Mouse (Mus musculus) heart, embryonic 13.5 days (tissue): ENCODE measurements around the gene Dennd6b. TPM values are rescaled to one million over a fixed set of nuclear protein-coding genes. Genes with fewer than 3 reads are reported as not detected.

Experiments
- ATAC-seq: fragments of 200-750 bp; cut with Nextera tagmentation; 2 replicates; pipeline ENCODE4 v1.8.0; 2017; ENCODE audit warnings: moderate TSS enrichment; ENCODE audit not compliant: insufficient number of reproducible peaks, low FRiP score, low TSS enrichment; ENCODE audit errors: extremely low read depth
- H3K27ac ChIP-seq: fragments of 300-500 bp; sonication (generic); replicated peaks from 2 replicates; pipeline ENCODE4 v1.5.1; 2015; ENCODE audit warnings: moderate library complexity, mild to moderate bottlenecking, inconsistent platforms
- H3K27me3 ChIP-seq: fragments of 300-500 bp; sonication (generic); replicated peaks from 2 replicates; pipeline ENCODE4 v1.6.1; 2015; ENCODE audit warnings: mild to moderate bottlenecking, inconsistent platforms
- H3K36me3 ChIP-seq: fragments of 300-500 bp; sonication (generic); 2 replicates; pipeline ENCODE4 v1.6.1; 2015; ENCODE audit warnings: mild to moderate bottlenecking, inconsistent platforms
- H3K4me1 ChIP-seq: fragments of 300-500 bp; sonication (generic); 2 replicates; pipeline ENCODE4 v1.6.1; 2015; ENCODE audit warnings: inconsistent platforms
- H3K4me2 ChIP-seq: fragments of 300-500 bp; sonication (generic); 2 replicates; pipeline ENCODE4 v1.6.1; 2015; ENCODE audit warnings: inconsistent platforms, mild to moderate bottlenecking, moderate library complexity
- H3K4me3 ChIP-seq: fragments of 300-500 bp; sonication (generic); 2 replicates; pipeline ENCODE4 v1.5.1; 2015; ENCODE audit warnings: moderate library complexity, mild to moderate bottlenecking, inconsistent platforms
- H3K9ac ChIP-seq: fragments of 300-500 bp; sonication (generic); 2 replicates; pipeline ENCODE4 v1.6.1; 2015; ENCODE audit warnings: inconsistent platforms, mild to moderate bottlenecking, moderate library complexity
- H3K9me3 ChIP-seq: fragments of 300-500 bp; sonication (generic); 2 replicates; pipeline ENCODE4 v1.6.1; 2016; ENCODE audit warnings: inconsistent platforms
- WGBS: fragments of 180-500 bp; shearing (Covaris S2); methylation state at CpG from one replicate; pipeline ENCODE4 v1.1.7; 2015; ENCODE audit warnings: mixed read lengths; 5-methylcytosine and 5-hydroxymethylcytosine counted together
- microRNA-seq: library from miRNA; unstranded; fragments of <30 nt; microRNA quantifications from one replicate; pipeline ENCODE4, GENCODE M21; 2016
- polyA plus RNA-seq: library from polyadenylated mRNA; unstranded; fragments of >200 nt; fragmentation: Nextera tagmentation; extraction: Ambion mirVana; gene quantifications from 2 replicates; pipeline ENCODE4 v1.2.1, GENCODE M21; 2015

Dennd6b gene
- polyA plus RNA-seq, 1 experiment from 2014 or later, result 17.4 TPM

DNA sequence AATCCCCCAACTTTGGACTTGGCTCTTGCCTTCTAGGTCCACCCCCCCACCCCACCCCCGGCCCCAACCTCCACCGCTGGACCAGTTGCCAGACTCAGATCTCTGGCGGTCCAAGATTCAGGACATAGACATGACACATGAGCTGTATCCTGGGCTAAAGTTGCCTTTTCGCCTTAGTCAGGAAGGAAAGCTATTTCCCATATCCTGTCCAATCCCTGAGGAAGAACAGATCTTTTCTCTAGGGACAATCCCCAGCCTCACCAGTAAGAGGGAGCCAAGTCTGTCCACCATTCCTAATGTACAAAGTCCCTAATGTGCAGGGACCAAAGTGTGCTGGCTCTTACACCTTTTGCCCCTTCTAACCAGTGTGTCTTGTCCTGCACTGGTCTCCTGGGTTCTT, 54.4 kb downstream of the Dennd6b start:
- ATAC-seq, result no peak
- H3K4me2 ChIP-seq, result no peak overlapping the region
- no peak overlapping the region for H3K4me3 ChIP-seq
- H3K9ac ChIP-seq, result no peak overlapping the region
- H3K4me1 ChIP-seq, result peaks cover 44% of the 10 kb centered on the region
- H3K36me3 ChIP-seq, result no peaks in the 10 kb centered on the region
- H3K9me3 ChIP-seq, result no peaks in the 10 kb centered on the region
- H3K27ac ChIP-seq, result no peak overlapping the region
- 41% methylated on average over 4 of the region's 4 CpGs for WGBS
- peaks cover 85% of the 10 kb centered on the region for H3K27me3 ChIP-seq

DNA sequence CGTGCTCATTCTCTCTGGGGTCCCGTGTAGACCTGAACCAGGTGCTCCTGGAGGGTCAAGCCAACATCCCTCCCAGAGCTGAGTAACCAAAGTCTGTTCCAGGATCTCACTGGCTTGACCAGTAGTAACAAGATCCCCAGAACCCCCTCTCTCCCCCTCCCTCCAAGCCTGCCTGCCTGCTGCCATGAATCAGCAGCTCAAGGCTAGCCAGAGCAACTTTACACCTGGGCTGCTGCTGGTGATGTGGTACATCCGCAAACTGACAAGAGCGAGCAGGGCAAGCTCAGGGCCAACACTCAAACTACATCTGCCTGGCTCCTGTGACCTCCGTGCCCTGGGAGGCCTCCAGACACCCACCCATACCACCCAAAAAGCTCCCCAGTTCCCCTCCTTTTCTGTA, 54.9 kb downstream of the Dennd6b start:
- Histone ChIP-seq H3K27ac (no peak overlapping the region), H3K9me3 (no peaks in the 10 kb centered on the region), H3K27me3 (peaks cover 80% of the 10 kb centered on the region), H3K4me2 (peak overlapping the region; percentile 90), H3K36me3 (no peaks in the 10 kb centered on the region), H3K4me1 (peaks cover 40% of the 10 kb centered on the region), H3K9ac (no peak overlapping the region), H3K4me3 (0 out of 2 replicates have a peak overlapping the region, but pooled peaks have one; percentile 64)
- 24% methylated on average over 5 of the region's 5 CpGs for WGBS
- ATAC-seq, result no peak

DNA sequence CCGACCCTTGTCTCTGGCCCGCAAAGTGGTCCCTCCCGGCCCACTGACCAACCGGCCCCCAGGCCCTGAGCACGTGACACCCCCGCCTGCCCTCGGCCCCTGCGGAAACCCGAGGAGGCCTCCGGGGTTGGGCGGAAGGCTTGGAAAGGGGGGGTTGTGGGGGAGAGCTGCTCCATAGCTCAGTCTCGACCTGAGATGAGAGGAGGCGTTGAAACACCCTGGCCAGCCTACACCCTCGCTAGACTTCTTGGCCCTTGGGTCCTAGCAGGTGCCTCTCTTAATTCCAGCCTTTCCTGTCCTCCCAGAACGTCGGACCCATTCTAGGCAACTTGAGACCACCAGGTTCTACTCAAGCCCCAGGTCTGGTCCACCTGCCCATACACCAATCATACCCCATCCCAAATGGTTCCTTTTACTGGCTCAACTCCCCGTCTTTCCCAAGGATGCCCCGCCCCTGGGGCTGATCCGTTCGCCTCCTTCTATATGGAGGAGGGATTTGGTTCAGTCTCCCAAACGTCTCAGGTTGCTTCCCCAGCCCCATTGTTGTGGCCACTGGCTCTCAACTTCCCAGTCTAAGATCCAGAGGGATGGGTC, 55.5 kb downstream of the Dennd6b start, which contains the start of gene Mapk12:
Gene Mapk12, minus strand, starts transcription at position 45 of the 594 bp plus-strand sequence.
- Histone ChIP-seq H3K27ac (no peak within 1 kb of the TSS), H3K9me3 (no peaks in the 10 kb centered on the region), H3K36me3 (no peaks in the 10 kb centered on the region), H3K27me3 (peaks cover 74% of the 10 kb centered on the region), H3K4me2 (peak within 1 kb of the TSS; percentile 90), H3K4me3 (peak within 1 kb of the TSS; percentile 64), H3K4me1 (peaks cover 36% of the 10 kb centered on the region), H3K9ac (peak within 1 kb of the TSS; percentile 79)
- WGBS, result under 1% methylated on average over 21 of the region's 21 CpGs
- ATAC-seq, result peak; percentile 40; the same call in 1 of the 2 replicates

DNA sequence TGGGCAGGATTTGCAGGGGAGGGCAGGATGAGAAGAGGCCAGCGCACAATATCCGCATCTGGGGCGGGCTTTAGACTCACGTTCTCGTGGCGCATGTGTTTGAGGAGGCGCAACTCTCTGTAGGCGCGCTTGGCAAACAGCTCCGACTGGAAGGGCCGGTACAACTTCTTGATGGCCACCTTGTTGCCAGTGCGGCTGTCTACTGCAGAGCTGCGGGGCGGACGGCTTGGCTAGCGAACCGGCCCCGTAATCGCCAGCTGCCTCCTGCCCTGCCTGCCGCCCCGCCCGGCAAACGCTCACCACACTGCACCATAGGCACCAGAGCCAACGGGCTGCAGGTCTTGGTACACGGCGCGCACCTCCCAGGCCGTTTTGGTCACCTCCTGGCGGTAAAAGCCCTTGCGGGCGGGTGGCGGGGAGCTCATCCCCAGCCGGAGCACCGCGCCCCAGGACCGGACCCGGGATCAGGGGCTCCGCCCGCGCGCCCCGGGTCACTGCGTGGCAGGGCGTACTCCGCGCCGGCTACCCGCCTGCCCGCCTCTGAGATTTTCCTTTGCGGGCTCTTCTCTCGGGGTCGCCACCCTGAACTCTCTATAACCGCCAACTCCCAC, 56.1 kb downstream of the Dennd6b start:
- H3K4me1 ChIP-seq, result peaks cover 36% of the 10 kb centered on the region
- H3K9me3 ChIP-seq, result no peaks in the 10 kb centered on the region
- peak overlapping the region; percentile 79 for H3K9ac ChIP-seq
- H3K4me2 ChIP-seq, result peak overlapping the region; percentile 90
- no peak overlapping the region for H3K27ac ChIP-seq
- H3K36me3 ChIP-seq, result no peaks in the 10 kb centered on the region; the same call in 1 of the 2 replicates
- WGBS, result 0% methylated on average over 53 of the region's 53 CpGs
- 0 out of 2 replicates have a peak, but pooled peaks have one; percentile 18 for ATAC-seq
- H3K4me3 ChIP-seq, result peak overlapping the region; percentile 64
- peaks cover 68% of the 10 kb centered on the region for H3K27me3 ChIP-seq

DNA sequence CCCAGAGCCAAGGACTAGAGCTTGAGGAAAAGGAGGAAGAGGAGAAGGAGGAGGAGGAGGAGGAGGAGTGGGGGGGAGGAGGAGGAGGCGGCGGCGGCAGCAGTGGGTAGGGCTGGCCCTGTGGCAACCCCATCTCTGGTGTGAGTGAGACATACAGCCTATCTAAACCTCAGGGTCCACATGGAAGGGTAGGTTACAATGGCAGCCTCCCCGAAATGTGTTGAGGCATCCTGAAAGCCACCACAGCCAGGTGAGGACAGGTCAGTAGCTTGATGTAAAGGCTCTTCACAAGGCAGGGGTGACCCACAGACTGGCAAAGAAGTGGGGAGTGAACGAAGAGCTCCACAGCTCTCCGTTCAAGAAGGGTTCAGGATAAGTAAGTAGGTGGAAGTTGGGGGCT, 57.8 kb downstream of the Dennd6b start:
- WGBS, result 92% methylated on average over 6 of the region's 6 CpGs
- peaks cover 51% of the 10 kb centered on the region for H3K27me3 ChIP-seq
- no peak overlapping the region for H3K4me3 ChIP-seq

DNA sequence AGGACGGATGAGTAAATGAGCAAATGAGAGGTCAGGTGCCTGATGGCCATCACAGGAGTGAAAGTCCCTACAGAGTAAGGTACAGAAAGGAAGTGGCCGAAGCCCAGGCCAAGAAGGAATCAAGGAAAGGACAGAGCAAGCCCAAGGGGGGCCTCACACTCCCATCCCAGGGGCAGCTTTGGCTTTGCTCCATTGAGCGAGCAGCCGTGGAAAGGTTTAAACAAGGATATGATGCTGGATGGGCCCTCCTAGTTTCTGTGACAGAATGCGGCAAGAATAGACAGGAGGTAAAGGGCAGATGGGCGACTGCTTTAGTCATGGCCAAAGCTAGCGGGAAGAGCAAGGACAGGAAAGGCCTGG, 58.3 kb downstream of the Dennd6b start:
- Histone ChIP-seq H3K9me3 (no peaks in the 10 kb centered on the region), H3K4me1 (peaks cover 36% of the 10 kb centered on the region), H3K27ac (no peak overlapping the region), H3K4me3 (no peak overlapping the region), H3K9ac (no peak overlapping the region), H3K36me3 (peaks cover 1% of the 10 kb centered on the region), H3K27me3 (peaks cover 46% of the 10 kb centered on the region), H3K4me2 (peak overlapping the region; percentile 59; the same call in 1 of the 2 replicates)
- WGBS, result 73% methylated on average over 7 of the region's 7 CpGs
- ATAC-seq, result no peak

More for the DNA sequence above, 57.8 kb downstream of the Dennd6b start:
- no peak for ATAC-seq
- H3K9me3 ChIP-seq, result no peaks in the 10 kb centered on the region
- H3K27ac ChIP-seq, result no peak overlapping the region
- H3K9ac ChIP-seq, result no peak overlapping the region
- no peak overlapping the region for H3K4me2 ChIP-seq
- H3K36me3 ChIP-seq, result no peaks in the 10 kb centered on the region; the same call in 1 of the 2 replicates
- H3K4me1 ChIP-seq, result peaks cover 36% of the 10 kb centered on the region

DNA sequence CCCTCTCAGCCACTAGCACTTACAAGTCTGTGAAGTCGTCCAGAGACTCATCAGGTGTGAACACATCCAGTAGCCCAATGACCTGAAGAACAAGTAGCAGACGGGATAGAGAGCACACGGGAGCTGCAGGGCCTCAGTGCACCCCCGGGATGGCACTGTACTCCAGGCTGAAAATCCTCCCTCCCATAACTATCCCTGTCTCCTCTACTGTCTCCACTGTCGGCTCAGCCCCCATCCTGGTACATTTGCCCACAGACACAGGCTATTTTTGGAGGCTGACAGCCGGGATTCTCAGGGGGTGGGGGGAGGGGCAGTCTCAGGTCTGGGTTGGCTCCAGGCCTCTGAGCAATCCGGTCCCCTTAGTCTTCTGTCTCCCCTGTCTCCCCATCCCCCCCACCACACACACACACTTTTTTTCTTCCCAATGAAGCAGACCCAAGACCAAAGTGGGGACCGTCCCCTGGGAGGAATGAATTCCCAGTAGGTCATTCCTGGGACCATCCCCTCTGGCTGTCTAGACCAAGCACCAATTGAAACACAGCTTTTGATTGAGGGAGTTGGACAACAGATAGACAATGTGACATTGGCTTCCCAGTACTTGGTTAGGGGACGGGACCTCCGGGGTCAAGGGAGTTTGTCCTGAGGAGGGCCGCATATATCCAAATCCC, 58.8 kb downstream of the Dennd6b start:
- H3K36me3 ChIP-seq, result peaks cover 7% of the 10 kb centered on the region
- no peak for ATAC-seq
- WGBS, result 38% methylated on average over 11 of the region's 11 CpGs
- peak overlapping the region; percentile 59 for H3K4me2 ChIP-seq
- H3K27me3 ChIP-seq, result peaks cover 41% of the 10 kb centered on the region
- peak overlapping the region; percentile 60 for H3K27ac ChIP-seq
- peak overlapping the region; percentile 27 for H3K4me3 ChIP-seq
- peak overlapping the region; percentile 72 for H3K9ac ChIP-seq
- H3K4me1 ChIP-seq, result peaks cover 36% of the 10 kb centered on the region
- H3K9me3 ChIP-seq, result no peaks in the 10 kb centered on the region

DNA sequence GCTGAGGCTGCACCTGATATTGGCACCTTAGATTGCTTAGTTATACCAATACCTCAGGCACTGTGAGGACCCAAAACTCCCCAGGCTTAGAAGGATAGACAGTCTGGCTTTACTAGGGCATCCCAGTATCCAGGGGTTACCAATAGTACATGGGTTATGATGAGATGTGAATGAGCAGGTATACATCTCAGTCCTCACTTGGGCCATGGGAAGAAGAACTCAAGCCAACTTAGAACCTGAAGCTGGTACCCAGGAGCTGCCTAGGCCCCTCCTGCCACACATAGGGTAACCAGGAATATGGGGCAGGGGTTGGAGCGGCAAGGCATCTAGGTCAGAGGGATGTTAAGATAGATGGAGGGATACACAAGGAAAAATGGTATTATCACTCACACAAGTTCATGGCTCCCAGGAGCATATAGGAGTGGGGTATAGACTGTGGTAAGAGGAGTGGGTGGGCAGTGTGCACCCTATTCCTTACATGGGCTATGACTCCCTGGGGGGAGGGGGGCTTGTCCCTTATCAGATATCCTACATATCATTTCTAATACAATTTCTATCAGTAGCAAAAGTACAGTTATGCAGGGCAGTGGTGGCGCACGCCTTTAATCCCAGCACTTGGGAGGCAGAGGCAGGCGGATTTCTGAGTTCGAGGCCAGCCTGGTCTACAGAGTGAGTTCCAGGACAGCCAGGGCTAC, 59.7 kb downstream of the Dennd6b start:
- no peak for ATAC-seq
- WGBS, result 89% methylated on average over 5 of the region's 5 CpGs

More for the DNA sequence above, 59.7 kb downstream of the Dennd6b start:
- Histone ChIP-seq H3K4me2 (0 out of 2 replicates have a peak overlapping the region, but pooled peaks have one; percentile 59), H3K9me3 (no peaks in the 10 kb centered on the region), H3K4me3 (no peak overlapping the region), H3K36me3 (peaks cover 14% of the 10 kb centered on the region), H3K9ac (no peak overlapping the region), H3K27ac (no peak overlapping the region), H3K27me3 (peaks cover 32% of the 10 kb centered on the region), H3K4me1 (peaks cover 35% of the 10 kb centered on the region)

Small RNA genes lying within 50 kb of the gene (microRNA-seq; reads per million reads assigned to microRNA genes)
- gene Mir6958, result 1.2 reads per million
- 0.61 reads per million for gene Mir7118

Other genes starting within 250 kb of the Dennd6b start
- not detected in 2 replicates for gene Ttll8, start 242.1 kb downstream of the Dennd6b start, polyA plus RNA-seq
- 0.05 TPM in 1 of 2 replicates, not detected in the other for gene Mlc1, start 217.5 kb downstream of the Dennd6b start, polyA plus RNA-seq
- gene Mov10l1, start 213.6 kb downstream of the Dennd6b start, polyA plus RNA-seq, result 62.8 and 67.4 TPM in 2 replicates
- 1.6 and 2.1 TPM in 2 replicates for gene Panx2, start 136.8 kb downstream of the Dennd6b start, polyA plus RNA-seq
- gene Trabd, start 121.4 kb downstream of the Dennd6b start, polyA plus RNA-seq, result 52.4 and 52.7 TPM in 2 replicates
- 10.8 and 11.6 TPM in 2 replicates for gene Selenoo, start 107.4 kb downstream of the Dennd6b start, polyA plus RNA-seq
- gene Tubgcp6, start 73.4 kb downstream of the Dennd6b start, polyA plus RNA-seq, result 8.9 and 10.7 TPM in 2 replicates
- 14.0 and 15.0 TPM in 2 replicates for gene Hdac10, start 67.8 kb downstream of the Dennd6b start, polyA plus RNA-seq
- gene Mapk12, start 55.8 kb downstream of the Dennd6b start, polyA plus RNA-seq, result 19.0 and 20.4 TPM in 2 replicates
- gene Mapk11, start 46.9 kb downstream of the Dennd6b start, polyA plus RNA-seq, result 3.8 and 4.0 TPM in 2 replicates
- gene Plxnb2, start 15.7 kb downstream of the Dennd6b start, polyA plus RNA-seq, result 84.6 and 99.0 TPM in 2 replicates
- gene Ppp6r2, start 15.1 kb upstream of the Dennd6b start, polyA plus RNA-seq, result 20.5 and 20.8 TPM in 2 replicates
- 34.3 and 38.3 TPM in 2 replicates for gene Sbf1, start 118.8 kb upstream of the Dennd6b start, polyA plus RNA-seq
- gene Adm2, start 126.2 kb upstream of the Dennd6b start, polyA plus RNA-seq, result 0.66 and 0.85 TPM in 2 replicates
- gene Miox, start 137.9 kb upstream of the Dennd6b start, polyA plus RNA-seq, result 0.34 TPM in 1 of 2 replicates, not detected in the other
- 43.8 and 46.2 TPM in 2 replicates for gene Lmf2, start 159.2 kb upstream of the Dennd6b start, polyA plus RNA-seq
- 94.1 and 109 TPM in 2 replicates for gene Ncaph2, start 159.2 kb upstream of the Dennd6b start, polyA plus RNA-seq
- 7.1 and 7.2 TPM in 2 replicates for gene Sco2, start 177.3 kb upstream of the Dennd6b start, polyA plus RNA-seq
- gene Tymp, start 180.5 kb upstream of the Dennd6b start, polyA plus RNA-seq, result 0.99 and 1.0 TPM in 2 replicates
- gene Odf3b, start 182.8 kb upstream of the Dennd6b start, polyA plus RNA-seq, result 0.28 and 0.76 TPM in 2 replicates
- gene Klhdc7b, start 188.4 kb upstream of the Dennd6b start, polyA plus RNA-seq, result 0.04 TPM in 1 of 2 replicates, not detected in the other
- not detected in 2 replicates for gene Syce3, start 214.0 kb upstream of the Dennd6b start, polyA plus RNA-seq
- gene Cpt1b, start 229.4 kb upstream of the Dennd6b start, polyA plus RNA-seq, result 139 and 147 TPM in 2 replicates
- 2.4 and 3.0 TPM in 2 replicates for gene C730034F03Rik, start 233.1 kb upstream of the Dennd6b start, polyA plus RNA-seq
- 0.53 and 0.90 TPM in 2 replicates for gene Gm44502, start 233.2 kb upstream of the Dennd6b start, polyA plus RNA-seq
- 65.1 and 71.5 TPM in 2 replicates for gene Chkb, start 233.4 kb upstream of the Dennd6b start, polyA plus RNA-seq